Mouse (Mus musculus) brown adipose tissue, adult 24 weeks (tissue): ENCODE results near the gene Tpd52l1. TPM values are rescaled to one million over a fixed set of nuclear protein-coding genes. Genes with fewer than 3 reads are reported as not detected.
A peak's percentile ranks its signal among the peaks of the same experiment; 100 is the strongest.
"Not testable (repeated sequence)": the region's sequence is repeated elsewhere in the genome, so short reads cannot be mapped to it uniquely, and the experiment has no call there.

Experiments used
- H3K27ac ChIP-seq: fragments of 200-500 bp; replicated peaks from 2 replicates; pipeline ENCODE4 v1.5.1; 2012; ENCODE audit warnings: low read depth, mild to moderate bottlenecking, low read length
- H3K4me1 ChIP-seq: fragments of 200-500 bp; 2 replicates; pipeline ENCODE4 v1.6.1; 2012; ENCODE audit warnings: low read length, mixed read lengths; ENCODE audit not compliant: control insufficient read depth, insufficient read depth, insufficient read length
- H3K4me3 ChIP-seq: fragments of 200-500 bp; 2 replicates; pipeline ENCODE4 v1.5.1; 2012; ENCODE audit warnings: low read depth, mild to moderate bottlenecking, low read length, moderate library complexity; ENCODE audit not compliant: insufficient read depth
- polyA plus RNA-seq: library from polyadenylated mRNA; stranded (reverse); fragments of >200 nt; gene quantifications from 2 replicates; pipeline ENCODE4 v1.2.4, GENCODE M21; 2012; ENCODE audit not compliant: missing spikeins, insufficient read depth, insufficient read length

The Tpd52l1 gene
- polyA plus RNA-seq, 1 experiment = 9.7 TPM

DNA sequence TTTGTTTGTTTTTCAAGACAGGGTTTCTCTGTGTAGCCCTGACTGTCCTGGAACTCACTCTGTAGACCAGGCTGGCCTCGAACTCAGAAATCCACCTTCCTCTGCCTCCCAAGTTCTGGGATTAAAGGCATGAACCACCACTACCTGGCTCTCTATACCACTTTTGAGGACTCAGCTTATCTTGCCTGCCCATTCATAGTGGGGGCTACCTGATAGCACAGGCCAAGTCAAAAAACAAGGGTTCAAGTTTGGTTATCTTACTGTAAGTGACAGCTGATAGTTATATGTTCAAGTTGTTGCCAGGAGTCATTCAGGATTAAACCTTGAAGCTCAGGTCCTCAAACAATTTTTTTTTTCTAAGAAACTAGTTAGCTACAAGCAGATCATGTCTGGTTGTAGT is 57.2 kb downstream of the Tpd52l1 start:
- H3K4me3 ChIP-seq, H3K4me1 ChIP-seq, H3K27ac ChIP-seq: not testable (repeated sequence)

DNA sequence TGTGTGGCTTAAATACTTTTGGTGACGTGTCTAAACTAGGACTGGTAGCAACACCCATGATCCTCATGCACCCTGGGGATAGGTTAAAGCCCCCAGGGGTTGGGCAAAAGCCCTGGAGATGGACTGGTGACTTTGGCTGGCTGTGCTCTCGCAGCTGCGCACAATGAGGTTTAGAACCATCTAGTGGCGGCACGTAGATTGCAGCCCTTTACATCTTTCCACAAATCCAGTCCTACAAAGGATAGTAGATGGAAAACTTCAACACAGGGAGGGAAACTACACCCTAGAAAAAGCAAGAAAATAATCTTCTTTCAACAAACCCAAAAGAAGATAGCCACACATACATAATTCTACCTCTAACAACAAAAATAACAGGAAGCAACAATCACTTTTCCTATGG is 75.6 kb downstream of the Tpd52l1 start:
- H3K4me3 ChIP-seq, H3K4me1 ChIP-seq, H3K27ac ChIP-seq: not testable (repeated sequence)

DNA sequence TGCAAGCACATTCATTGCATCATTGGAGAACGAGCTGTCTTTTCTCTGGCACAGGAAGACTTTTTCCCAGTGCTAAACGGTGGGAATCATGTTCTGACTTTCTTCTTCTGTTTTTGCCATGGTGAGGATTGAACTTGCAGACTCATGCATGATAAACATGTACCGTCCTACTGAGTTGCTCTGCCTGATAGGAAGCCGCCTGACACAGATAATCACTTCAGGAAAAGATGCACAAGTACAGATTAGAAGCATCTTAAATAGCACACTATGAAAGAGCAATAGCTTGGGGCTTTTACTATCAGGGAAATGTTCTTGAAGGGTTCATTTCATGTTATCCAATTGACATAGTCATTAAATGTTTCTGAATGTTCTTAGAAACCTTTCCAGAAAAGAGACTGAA is 86.0 kb downstream of the Tpd52l1 start:
- no peaks in the 10 kb centered on the region for H3K4me1 ChIP-seq
- no peak overlapping the region for H3K27ac ChIP-seq
- no peak overlapping the region for H3K4me3 ChIP-seq

DNA sequence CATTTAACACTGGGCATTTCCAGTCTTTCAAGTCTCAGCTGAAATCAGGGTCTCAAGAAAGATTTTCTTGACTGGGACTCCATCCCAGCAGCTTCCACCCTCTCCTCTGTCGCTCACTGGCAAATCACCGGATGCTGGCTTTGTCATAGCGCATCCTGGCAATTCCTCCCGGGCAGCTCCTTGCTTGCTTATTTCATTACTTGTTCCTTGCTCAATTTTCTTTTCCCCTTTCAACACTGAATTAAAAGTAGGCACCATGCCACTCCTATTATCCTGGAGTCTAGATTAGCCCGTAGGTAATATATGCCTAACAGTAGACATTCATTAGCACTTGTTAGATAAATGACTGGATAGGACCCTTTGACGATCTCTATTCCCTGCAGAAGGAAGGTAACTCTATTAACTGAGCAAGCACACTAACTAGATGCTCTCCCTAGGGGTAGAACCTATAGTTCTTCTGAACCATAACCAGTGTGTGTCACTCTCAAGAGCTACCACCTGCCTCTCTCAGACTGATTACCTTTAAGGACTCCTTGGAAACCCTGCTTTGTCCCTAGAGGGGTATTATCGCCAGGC is 90.8 kb downstream of the Tpd52l1 start:
- Histone ChIP-seq H3K4me3 (no peak overlapping the region), H3K4me1 (no peaks in the 10 kb centered on the region), H3K27ac (no peak overlapping the region)

DNA sequence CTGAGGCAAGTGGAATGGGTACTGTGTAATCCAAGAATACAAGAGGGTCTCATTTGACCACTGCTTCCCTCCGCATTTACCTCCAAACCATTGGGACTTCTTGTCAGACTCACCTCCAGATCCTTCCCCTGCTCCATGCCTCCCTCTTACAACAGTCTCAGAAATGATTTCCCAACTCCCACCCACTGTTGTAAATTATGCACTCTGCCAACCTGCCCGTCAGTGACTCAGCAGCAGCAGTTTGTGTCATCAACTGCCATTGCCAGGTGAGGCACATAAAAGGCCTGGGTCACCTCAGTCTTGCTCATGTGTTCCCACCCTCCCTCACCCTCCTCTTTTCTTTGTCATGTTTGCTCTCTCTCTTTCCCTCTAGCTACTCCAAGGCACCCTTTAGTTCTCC is 91.6 kb downstream of the Tpd52l1 start:
- Histone ChIP-seq H3K4me1 (no peaks in the 10 kb centered on the region), H3K27ac (no peak overlapping the region), H3K4me3 (no peak overlapping the region)

DNA sequence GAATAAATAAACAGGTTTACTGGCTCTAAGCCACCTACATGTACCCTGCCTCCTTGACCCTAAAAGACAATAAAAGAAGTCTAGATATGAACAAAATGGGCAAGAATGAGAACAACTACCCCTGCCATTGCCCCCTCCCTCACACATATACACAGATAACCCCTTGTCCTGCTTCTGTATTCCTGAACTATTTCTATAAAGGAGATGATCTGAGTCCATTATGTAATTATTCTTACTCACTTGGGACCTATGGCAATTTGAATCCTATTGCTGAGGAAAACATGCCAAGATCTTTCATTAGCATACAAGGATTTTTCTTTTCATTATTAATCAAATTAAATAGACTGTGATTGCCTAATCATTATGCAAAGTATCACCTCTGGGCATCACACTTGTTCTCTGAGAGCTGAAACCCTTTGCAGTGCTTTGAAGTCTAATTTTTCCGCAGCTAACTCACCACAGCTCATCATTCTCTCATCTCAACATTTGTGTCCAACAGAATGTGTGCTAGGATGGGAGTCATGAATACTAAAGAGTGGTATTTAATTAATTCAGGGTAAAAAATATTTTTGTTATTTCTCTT is 92.8 kb downstream of the Tpd52l1 start:
- Histone ChIP-seq H3K4me3 (no peak overlapping the region), H3K4me1 (no peaks in the 10 kb centered on the region), H3K27ac (no peak overlapping the region)

DNA sequence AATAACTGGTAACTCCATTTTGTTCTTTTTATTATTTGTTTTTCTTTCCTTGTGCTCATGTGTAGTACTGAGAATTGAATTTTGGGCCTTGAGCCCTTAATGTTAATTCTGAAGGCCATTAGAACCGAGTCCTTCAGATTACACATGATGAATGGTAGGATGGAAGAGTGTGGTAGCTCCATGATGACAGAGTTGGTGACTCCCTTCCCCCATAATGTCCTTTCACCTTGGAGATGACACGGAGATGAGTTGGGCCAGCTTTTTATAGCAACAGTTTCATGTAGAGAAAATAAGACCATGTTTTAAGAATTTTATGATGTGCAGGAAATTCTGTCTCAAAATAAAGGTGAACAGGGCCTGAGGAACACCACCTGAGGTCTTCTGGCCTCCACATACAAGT is 94.7 kb downstream of the Tpd52l1 start:
- H3K27ac ChIP-seq = no peak overlapping the region
- no peaks in the 10 kb centered on the region for H3K4me1 ChIP-seq

DNA sequence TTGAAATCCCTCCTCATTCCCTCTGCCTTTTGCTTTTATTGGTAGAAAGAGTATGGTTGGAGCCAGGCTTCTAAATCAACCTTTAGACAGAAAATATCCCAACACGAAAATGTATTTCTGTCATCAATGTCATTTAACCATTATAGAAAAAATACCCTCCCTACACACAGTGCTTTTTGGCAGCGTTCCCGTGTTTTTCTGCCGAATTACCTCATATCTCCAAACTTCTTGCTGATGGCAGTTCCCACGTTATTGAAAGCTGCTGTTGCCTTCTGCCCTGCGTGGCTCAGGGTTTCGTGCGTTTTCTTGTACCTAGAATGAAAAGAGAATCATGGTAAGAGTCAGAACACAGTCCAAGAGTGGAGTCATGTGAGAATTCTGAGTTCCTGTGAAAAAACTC is 99.4 kb downstream of the Tpd52l1 start:
- Histone ChIP-seq H3K27ac (no peak overlapping the region), H3K4me1 (no peaks in the 10 kb centered on the region), H3K4me3 (no peak overlapping the region)

More for the DNA sequence above, 94.7 kb downstream of the Tpd52l1 start:
- H3K4me3 ChIP-seq = no peak overlapping the region

DNA sequence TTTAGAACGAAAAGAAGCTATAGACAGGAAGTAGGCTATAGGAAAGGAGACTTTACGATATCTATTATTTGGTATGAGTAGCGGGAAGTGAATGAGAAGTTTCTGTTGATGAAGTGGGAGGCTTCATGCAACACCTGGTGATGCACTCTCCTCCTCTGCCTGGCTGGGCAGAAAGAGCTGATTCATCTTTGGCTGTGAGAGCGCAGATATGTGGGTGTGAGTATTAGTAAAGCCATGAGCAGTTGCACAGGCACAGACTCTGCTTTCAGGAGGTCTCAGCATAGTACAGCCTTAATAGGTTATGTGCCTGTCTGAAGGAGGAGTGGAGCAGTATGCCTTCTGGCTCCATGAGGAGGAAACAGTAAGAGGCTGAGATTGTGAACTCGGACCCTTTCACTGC is 109.3 kb downstream of the Tpd52l1 start:
- Histone ChIP-seq H3K4me1 (no peaks in the 10 kb centered on the region), H3K4me3 (no peak overlapping the region), H3K27ac (no peak overlapping the region)

DNA sequence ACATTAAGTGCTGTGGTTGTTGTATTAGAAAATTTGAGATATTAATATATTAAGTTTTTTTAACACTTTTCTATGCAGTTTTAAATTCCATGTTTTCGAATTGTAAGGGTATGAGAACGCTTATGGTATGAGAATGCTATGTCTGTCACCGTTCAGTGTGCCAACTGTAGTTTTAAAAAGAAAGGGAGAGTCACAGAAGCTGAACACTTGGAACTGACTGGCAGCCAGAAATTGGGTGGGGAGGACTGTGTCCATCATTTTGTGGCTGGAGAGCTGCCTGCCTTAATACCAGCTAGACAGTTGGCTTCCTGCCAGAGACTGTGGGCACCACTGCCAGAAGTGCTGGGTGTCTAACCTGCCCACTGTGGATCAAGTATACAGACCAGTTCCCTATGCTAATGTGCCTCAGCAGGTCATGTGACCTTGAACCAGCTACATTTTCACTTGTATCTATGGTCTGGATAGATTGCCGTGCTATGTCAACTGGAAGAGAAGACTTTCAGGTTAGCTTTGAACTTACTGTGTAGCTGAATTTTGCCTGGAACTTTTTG is 114.5 kb downstream of the Tpd52l1 start:
- Histone ChIP-seq H3K4me1 (no peaks in the 10 kb centered on the region), H3K4me3 (no peak overlapping the region), H3K27ac (no peak overlapping the region)

DNA sequence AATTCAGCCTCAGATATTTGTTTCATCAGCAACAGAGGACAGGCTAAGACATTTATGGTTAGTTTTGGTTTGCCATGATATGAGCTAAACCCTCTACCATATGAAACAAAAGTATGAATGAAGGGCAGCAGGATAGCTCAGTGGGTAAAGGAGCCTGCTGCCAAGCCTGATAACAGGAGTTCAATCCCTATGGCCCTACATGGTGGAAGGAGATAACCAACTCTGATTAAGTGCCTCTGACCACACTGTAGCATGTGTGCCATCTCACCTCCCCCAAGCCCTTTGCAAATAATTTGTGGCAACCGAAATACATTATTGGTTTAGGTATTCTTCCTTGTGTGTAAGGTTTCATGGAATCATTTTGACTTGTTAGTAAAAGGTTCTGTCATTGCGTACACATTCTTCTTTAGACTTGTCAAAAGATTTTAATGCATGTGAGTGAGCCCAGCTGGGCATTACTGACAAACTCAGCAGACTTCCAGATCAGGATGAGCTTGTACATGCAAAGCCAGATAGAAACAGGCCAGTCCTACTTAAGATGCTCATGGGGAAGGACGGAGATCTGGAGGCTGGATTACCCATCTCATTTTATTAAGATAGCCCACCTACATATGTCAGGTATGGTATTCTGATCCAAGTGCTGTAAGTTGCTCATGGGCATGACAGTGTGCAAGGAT is 115.3 kb downstream of the Tpd52l1 start:
- Histone ChIP-seq H3K27ac (no peak overlapping the region), H3K4me3 (no peak overlapping the region), H3K4me1 (no peaks in the 10 kb centered on the region)

DNA sequence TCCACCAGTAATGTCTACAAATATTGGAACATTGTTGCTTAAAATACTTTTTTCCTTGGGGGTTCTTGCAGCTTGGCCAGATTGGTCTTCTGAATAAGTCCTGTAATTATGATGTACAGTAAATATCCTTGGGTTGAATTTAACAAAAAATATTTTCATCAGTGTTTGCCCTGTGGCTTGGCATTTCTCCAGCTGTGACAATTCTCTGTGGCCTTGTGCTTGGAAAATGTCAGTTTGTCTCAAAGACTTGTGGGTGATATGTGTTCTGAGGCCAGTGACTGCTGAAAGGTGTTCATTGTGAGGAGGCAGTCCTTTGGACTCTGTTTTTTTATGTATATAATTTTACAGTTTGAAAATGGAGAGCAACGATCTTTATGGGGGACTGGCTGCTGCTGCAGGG is 116.3 kb downstream of the Tpd52l1 start:
- H3K4me3 ChIP-seq = no peak overlapping the region
- H3K27ac ChIP-seq = no peak overlapping the region
- no peaks in the 10 kb centered on the region for H3K4me1 ChIP-seq

DNA sequence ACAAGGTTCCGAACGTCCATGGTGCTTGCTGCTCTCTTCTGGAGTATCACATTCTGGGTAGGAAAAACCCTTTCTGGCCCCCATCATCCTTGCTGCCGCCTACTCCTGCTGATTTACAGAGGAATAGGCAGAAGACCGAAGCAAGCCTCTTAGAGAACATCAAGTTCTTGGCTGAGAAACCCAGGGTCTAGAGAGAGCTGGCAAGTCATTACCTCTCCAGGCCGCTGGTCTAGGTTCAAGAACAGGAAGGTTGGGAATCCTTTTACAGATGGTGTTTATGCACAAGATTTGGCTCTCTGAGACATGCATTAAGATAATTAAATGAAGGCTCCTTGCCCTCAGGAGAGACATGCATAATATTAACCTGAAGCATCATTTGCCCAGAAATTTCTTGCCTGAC is 127.3 kb downstream of the Tpd52l1 start:
- Histone ChIP-seq H3K27ac (no peak overlapping the region), H3K4me3 (no peak overlapping the region), H3K4me1 (no peaks in the 10 kb centered on the region)

DNA sequence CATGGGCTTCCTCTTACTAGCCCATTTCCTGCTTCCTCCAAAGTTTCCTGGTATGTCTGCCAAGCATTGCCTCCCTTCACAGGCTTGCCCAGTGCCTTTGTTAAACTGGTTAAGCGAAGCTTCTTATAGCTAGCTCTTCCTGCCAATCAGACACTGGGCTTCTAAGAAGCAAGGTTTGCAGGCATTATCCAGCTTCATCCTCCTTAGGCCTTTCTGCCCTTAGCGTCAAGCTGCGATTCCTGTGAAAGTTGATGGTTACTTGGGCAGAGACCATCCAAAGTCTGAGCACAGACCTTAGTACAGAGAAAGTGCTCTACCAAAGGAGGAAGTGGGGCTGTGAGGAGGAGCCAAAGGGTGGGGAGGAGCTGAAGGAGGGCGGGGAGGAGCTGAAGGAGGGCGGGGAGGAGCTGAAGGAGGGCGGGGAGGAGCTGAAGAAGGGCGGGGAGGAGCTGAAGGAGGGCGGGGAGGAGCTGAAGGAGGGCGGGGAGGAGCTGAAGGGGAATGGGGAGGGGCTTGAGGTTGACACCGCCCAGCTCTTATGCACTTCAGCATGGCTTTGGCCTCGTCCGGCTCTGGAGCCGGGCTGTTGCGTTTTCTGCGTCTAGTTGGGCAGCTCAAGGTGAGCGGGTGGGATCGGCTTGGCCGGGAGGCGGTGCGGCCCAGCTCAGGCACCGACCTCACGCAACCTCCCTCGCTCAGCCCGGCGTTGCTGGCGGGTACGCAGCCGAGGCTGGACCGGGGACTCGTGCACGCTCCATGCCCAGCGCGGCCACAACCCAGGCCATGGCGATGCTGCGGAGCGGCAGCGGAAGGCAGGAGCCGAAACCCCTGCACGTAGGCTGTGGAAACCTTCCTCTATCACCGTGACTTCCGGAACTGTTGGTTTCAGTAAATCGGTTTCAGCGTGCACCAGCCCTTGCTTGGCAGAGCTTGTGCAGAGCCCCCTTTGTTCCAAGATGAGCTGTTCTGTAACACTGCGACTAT is 132.6 kb downstream of the Tpd52l1 start, which contains the start of gene Hddc2:
Hddc2 (plus strand) TSS at position 519 of the 984 bp plus-strand sequence.
- H3K4me3 ChIP-seq = peak within 1 kb of the TSS; percentile 71
- no peaks in the 10 kb centered on the region for H3K4me1 ChIP-seq
- H3K27ac ChIP-seq = peak within 1 kb of the TSS; percentile 83

DNA sequence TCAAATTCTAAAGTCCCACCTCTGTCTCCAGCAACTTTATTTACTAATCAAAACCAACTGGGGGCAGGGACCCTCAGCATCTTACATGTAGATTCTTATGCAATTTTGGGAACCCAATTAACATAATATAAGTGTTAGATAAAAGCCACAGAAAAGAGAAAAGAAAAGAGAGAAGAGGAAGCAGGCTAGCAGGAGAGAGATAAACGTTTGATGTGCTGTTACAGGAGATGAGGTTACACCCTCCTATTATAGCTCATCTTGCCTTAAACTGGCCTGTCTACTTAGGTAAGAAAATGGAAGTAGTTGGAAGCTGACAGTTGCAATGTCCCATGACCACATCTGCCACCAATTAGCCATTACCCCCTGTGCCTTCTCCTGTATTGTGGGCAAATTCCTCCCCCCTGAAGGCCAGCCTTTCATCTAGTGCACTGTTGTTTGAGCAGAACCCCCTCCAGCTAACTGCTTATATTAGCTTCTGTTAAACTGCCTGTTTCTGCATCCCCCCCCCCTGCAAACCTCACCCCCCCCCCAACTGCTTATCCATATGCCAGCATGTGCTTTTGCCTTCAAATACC is 138.6 kb downstream of the Tpd52l1 start:
- no peak overlapping the region for H3K4me3 ChIP-seq
- no peak overlapping the region for H3K27ac ChIP-seq
- no peaks in the 10 kb centered on the region for H3K4me1 ChIP-seq
